Mouse (Mus musculus): ENCODE results near the gene Gm13278. TPM values are rescaled to one million over a fixed set of nuclear protein-coding genes. Genes with fewer than 3 reads are reported as not detected.
"Not testable (repeated sequence)": the region's sequence is repeated elsewhere in the genome, so short reads cannot be mapped to it uniquely, and the experiment has no call there.

Gm13278 gene
- polyA plus RNA-seq, 1 experiment from 2014 or later = not detected

- not testable (repeated sequence) for H3K9me3 ChIP-seq (ENCODE audit: low read depth, low read length); H3K4me2 ChIP-seq; H3K4me1 ChIP-seq (ENCODE audit: insufficient read depth); ATAC-seq (ENCODE audit: insufficient read depth); DNase-seq; H3K4me3 ChIP-seq (ENCODE audit: low read depth, low read length); H3K27ac ChIP-seq (ENCODE audit: low read depth); H3K9ac ChIP-seq; H3K36me3 ChIP-seq (ENCODE audit: insufficient read depth); H3K27me3 ChIP-seq (ENCODE audit: insufficient read depth, low read length)
- no CpG with 5 or more reads among the region's 27 CpGs for WGBS
Observed at GRCm38 (mm10) chr4:88785409-88785808, 5.9 kb upstream of the Gm13278 start, which contains the start of gene Gm13276. Gene Gm13276, plus strand, starts transcription at chr4:88785709.

- ATAC-seq (ENCODE audit: insufficient read depth); H3K9ac ChIP-seq; H3K27me3 ChIP-seq (ENCODE audit: insufficient read depth, low read length); H3K27ac ChIP-seq (ENCODE audit: low read depth); H3K4me3 ChIP-seq (ENCODE audit: low read depth, low read length); H3K4me2 ChIP-seq; H3K36me3 ChIP-seq (ENCODE audit: insufficient read depth); H3K4me1 ChIP-seq (ENCODE audit: insufficient read depth); DNase-seq; H3K9me3 ChIP-seq (ENCODE audit: low read depth, low read length): not testable (repeated sequence)
- WGBS = no CpG with 5 or more reads among the region's 28 CpGs
- TF ChIP-seq CTCF (IDR thresholded peaks at IDR 0.05; ENCODE audit: low read depth) = peak; percentile 64
Observed at GRCm38 (mm10) chr4:88788402-88788801, 2.9 kb upstream of the Gm13278 start, which contains the start of gene Gm13277. Gene Gm13277, plus strand, starts transcription at chr4:88788632.

- DNase-seq; ATAC-seq (ENCODE audit: insufficient read depth); H3K27me3 ChIP-seq (ENCODE audit: insufficient read depth, low read length); H3K9ac ChIP-seq; H3K27ac ChIP-seq (ENCODE audit: low read depth); H3K4me2 ChIP-seq; H3K4me1 ChIP-seq (ENCODE audit: insufficient read depth); H3K36me3 ChIP-seq (ENCODE audit: insufficient read depth); H3K9me3 ChIP-seq (ENCODE audit: low read depth, low read length); H3K4me3 ChIP-seq (ENCODE audit: low read depth, low read length): not testable (repeated sequence)
- WGBS = 0% methylated on average over 8 of the region's 52 CpGs
- TF ChIP-seq CTCF (IDR thresholded peaks at IDR 0.05; ENCODE audit: low read depth) = peak; percentile 45; the same call in 1 of the 2 replicates
Observed at GRCm38 (mm10) chr4:88793936-88794675, 2.8 kb downstream of the Gm13278 start, which contains the start of gene Gm13275. Gene Gm13275, plus strand, starts transcription at chr4:88794487.

GRCm38 (mm10) chr4:88797097-88797496 lies 5.7 kb downstream of the Gm13278 start, which contains the start of gene Gm13279:
Gene Gm13279, plus strand, starts transcription at chr4:88797397.
- not testable (repeated sequence) for H3K27me3 ChIP-seq (ENCODE audit: insufficient read depth, low read length); H3K9me3 ChIP-seq (ENCODE audit: low read depth, low read length); H3K4me2 ChIP-seq; H3K9ac ChIP-seq; H3K4me3 ChIP-seq (ENCODE audit: low read depth, low read length); ATAC-seq (ENCODE audit: insufficient read depth); DNase-seq; H3K4me1 ChIP-seq (ENCODE audit: insufficient read depth); H3K27ac ChIP-seq (ENCODE audit: low read depth); H3K36me3 ChIP-seq (ENCODE audit: insufficient read depth)
- no CpG with 5 or more reads among the region's 28 CpGs for WGBS

- H3K36me3 ChIP-seq (ENCODE audit: insufficient read depth); DNase-seq; ATAC-seq (ENCODE audit: insufficient read depth); H3K9me3 ChIP-seq (ENCODE audit: low read depth, low read length); H3K4me1 ChIP-seq (ENCODE audit: insufficient read depth); H3K27ac ChIP-seq (ENCODE audit: low read depth); H3K27me3 ChIP-seq (ENCODE audit: insufficient read depth, low read length); H3K4me3 ChIP-seq (ENCODE audit: low read depth, low read length); H3K9ac ChIP-seq; H3K4me2 ChIP-seq: not testable (repeated sequence)
- 11% methylated on average over 4 of the region's 7 CpGs for WGBS
Observed at GRCm38 (mm10) chr4:88799365-88799764, 8.0 kb downstream of the Gm13278 start, which contains the start of gene Gm13285. Gene Gm13285, plus strand, starts transcription at chr4:88799665.

- not testable (repeated sequence) for ATAC-seq (ENCODE audit: insufficient read depth); H3K9ac ChIP-seq; H3K9me3 ChIP-seq (ENCODE audit: low read depth, low read length); H3K27me3 ChIP-seq (ENCODE audit: insufficient read depth, low read length); H3K27ac ChIP-seq (ENCODE audit: low read depth); DNase-seq; H3K4me1 ChIP-seq (ENCODE audit: insufficient read depth); H3K36me3 ChIP-seq (ENCODE audit: insufficient read depth); H3K4me3 ChIP-seq (ENCODE audit: low read depth, low read length)
- WGBS = no CpG with 5 or more reads among the region's 29 CpGs
- 0 out of 2 replicates have a peak within 1 kb of the TSS, but pooled peaks have one; percentile 25 for H3K4me2 ChIP-seq
Observed at GRCm38 (mm10) chr4:88802954-88803353, 11.6 kb downstream of the Gm13278 start, which contains the start of gene Gm13287. Gene Gm13287, plus strand, starts transcription at chr4:88803254.

GRCm38 (mm10) chr4:88805231-88805630 lies 13.9 kb downstream of the Gm13278 start, which contains the start of gene Gm13288:
Gene Gm13288, plus strand, starts transcription at chr4:88805531.
- H3K4me2 ChIP-seq; ATAC-seq (ENCODE audit: insufficient read depth); H3K9ac ChIP-seq; H3K9me3 ChIP-seq (ENCODE audit: low read depth, low read length); H3K27ac ChIP-seq (ENCODE audit: low read depth); H3K4me3 ChIP-seq (ENCODE audit: low read depth, low read length); H3K27me3 ChIP-seq (ENCODE audit: insufficient read depth, low read length); H3K36me3 ChIP-seq (ENCODE audit: insufficient read depth); H3K4me1 ChIP-seq (ENCODE audit: insufficient read depth); DNase-seq: not testable (repeated sequence)
- no CpG with 5 or more reads among the region's 8 CpGs for WGBS

GRCm38 (mm10) chr4:88805761-88806160 lies 14.4 kb downstream of the Gm13278 start:
- H3K36me3 ChIP-seq (ENCODE audit: insufficient read depth); ATAC-seq (ENCODE audit: insufficient read depth); H3K27me3 ChIP-seq (ENCODE audit: insufficient read depth, low read length); H3K9ac ChIP-seq; H3K27ac ChIP-seq (ENCODE audit: low read depth); DNase-seq; H3K4me1 ChIP-seq (ENCODE audit: insufficient read depth); H3K4me3 ChIP-seq (ENCODE audit: low read depth, low read length); H3K4me2 ChIP-seq; H3K9me3 ChIP-seq (ENCODE audit: low read depth, low read length): not testable (repeated sequence)
- WGBS = 3% methylated on average over 6 of the region's 34 CpGs
